Mouse (Mus musculus) olfactory bulb, adult 2 months (tissue): ENCODE measurements around the gene Sostdc1. TPM values are rescaled to one million over a fixed set of nuclear protein-coding genes. Genes with fewer than 3 reads are reported as not detected.

Source experiments
- H3K27ac ChIP-seq: fragments of 200-500 bp; 2 replicates; pipeline ENCODE4 v1.5.1; 2012; ENCODE audit warnings: low read depth, low read length; ENCODE audit not compliant: insufficient read depth
- H3K4me1 ChIP-seq: fragments of 200-500 bp; 2 replicates; pipeline ENCODE4 v1.6.1; 2012; ENCODE audit warnings: low read length; ENCODE audit not compliant: control insufficient read depth, insufficient read depth
- H3K4me3 ChIP-seq: fragments of 200-500 bp; 2 replicates; pipeline ENCODE4 v1.5.1; 2012; ENCODE audit warnings: mild to moderate bottlenecking, low read depth, low read length, moderate library complexity; ENCODE audit not compliant: insufficient read depth
- CTCF ChIP-seq: fragments of 200-500 bp; IDR thresholded peaks from 2 replicates; pipeline ENCODE4 v1.5.1; 2012; ENCODE audit warnings: low read depth, mild to moderate bottlenecking, low read length, moderate library complexity; ENCODE audit not compliant: insufficient read depth
- POLR2A ChIP-seq: fragments of 200-500 bp; IDR thresholded peaks from 2 replicates; pipeline ENCODE4 v1.6.1; 2012; ENCODE audit warnings: mild to moderate bottlenecking, low read depth, low read length, moderate library complexity; ENCODE audit not compliant: insufficient read depth
- WGBS: fragments of 180-500 bp; shearing (Covaris S2); methylation state at CpG from one replicate; pipeline ENCODE4 v1.1.7; 2018; 5-methylcytosine and 5-hydroxymethylcytosine counted together
- polyA plus RNA-seq: library from polyadenylated mRNA; stranded (reverse); fragments of >200 nt; gene quantifications from 2 replicates; pipeline ENCODE4 v1.2.4, GENCODE M21; 2012; ENCODE audit warnings: low replicate concordance; ENCODE audit not compliant: missing spikeins, insufficient read depth, insufficient read length

Gene Sostdc1
- polyA plus RNA-seq: not detected in 2 replicates

DNA sequence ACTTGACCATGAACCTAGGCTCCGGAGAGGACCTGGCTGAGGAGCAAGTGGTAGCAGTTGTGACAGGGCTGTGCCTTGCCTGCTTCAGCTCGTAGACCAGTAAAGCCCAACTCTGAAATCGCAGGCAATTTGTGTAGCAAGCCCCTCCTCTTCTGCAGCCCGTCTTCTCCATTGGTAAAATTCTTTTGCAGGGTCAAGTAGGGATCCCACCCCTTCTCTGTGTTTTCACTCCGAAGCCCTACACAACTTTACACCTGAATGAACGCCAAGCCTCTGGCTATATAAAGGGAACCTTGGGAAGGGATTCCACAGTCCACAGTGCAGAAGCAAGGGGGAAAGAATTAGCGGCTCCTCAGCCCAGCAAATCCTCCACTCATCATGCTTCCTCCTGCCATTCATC lies at the start of gene Sostdc1:
TSS of gene Sostdc1 (plus strand) at position 224 of the 400 bp plus-strand sequence.
- 19% methylated on average over 7 of the region's 7 CpGs for WGBS
- no peak within 1 kb of the TSS for H3K4me3 ChIP-seq
- TF ChIP-seq POLR2A: no peak
- TF ChIP-seq CTCF: no peak
- H3K4me1 ChIP-seq: peaks cover 5% of the 10 kb centered on the region
- no peak within 1 kb of the TSS for H3K27ac ChIP-seq

DNA sequence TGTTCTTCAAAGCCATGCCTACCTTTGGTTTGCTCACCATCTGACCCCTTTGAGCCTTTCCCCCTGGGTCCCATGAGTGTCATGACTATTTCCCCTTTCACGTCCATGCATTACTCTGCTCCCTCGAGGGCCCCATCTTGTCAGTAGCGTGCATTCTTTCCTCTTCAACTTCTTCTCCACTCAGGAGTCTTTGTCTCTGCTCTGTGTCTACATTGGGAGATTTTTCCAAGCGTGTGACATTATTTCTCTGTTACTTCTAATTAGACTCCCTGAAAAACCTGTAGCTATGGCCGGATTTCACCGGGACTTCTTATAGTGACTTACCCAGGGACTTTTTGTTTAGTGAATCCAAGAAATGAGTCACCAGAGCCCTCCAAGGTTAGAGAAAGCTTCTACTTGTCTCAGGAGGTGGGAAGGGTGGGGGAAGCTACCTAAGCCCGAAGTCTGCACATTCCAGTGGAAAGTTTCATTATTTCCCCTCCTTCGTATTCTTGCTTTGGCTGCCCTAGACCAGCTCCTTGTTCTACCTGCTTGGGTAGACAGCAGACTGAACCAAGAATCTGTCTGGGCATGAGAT lies 46.2 kb upstream of the Sostdc1 start:
- no peak overlapping the region for H3K4me3 ChIP-seq
- no peaks in the 10 kb centered on the region for H3K4me1 ChIP-seq
- H3K27ac ChIP-seq: no peak overlapping the region
- 89% methylated on average over 8 of the region's 8 CpGs for WGBS
- TF ChIP-seq POLR2A: no peak
- no peak for TF ChIP-seq CTCF

DNA sequence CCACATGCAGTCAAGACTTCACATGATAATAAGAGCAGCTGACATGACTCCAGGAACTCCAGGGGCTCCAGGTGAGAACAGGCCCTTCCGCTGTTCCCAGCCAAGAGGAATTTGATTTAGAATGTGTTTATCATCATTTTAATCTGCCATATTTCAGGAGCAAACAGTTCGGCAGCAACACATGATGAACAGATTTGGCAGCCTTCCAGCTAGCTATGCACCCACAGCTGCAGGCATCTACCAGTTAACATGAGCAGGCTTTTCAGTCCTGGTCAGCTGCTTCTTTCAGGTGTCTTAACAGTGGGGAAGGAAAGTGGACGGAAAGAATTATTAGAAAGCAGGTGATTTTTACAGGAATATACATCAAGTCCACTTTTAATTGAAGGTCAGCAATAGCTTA lies 39.1 kb upstream of the Sostdc1 start:
- WGBS: 74% methylated on average over 3 of the region's 3 CpGs
- Histone ChIP-seq H3K27ac (no peak overlapping the region), H3K4me1 (no peaks in the 10 kb centered on the region), H3K4me3 (no peak overlapping the region)
- TF ChIP-seq POLR2A: no peak
- TF ChIP-seq CTCF: no peak

DNA sequence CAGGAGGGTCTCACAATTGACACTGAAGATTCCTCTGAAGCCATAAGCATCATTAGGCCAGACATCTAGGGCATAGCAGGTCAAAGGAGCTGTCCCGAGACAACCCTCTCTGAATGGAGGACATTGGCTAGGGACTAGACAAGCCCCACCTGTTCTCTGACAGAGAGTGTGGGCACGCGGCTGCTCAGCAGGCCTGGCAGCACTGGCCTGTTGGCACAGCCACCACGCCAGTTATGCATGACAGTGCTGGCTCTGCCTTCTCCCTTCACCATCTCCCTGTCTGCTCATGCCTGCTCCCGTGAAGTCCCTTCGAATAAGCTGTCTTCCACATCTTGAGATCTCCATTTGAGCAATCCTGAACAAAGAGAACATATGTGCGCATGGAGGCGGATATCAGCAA lies 24.3 kb upstream of the Sostdc1 start:
- no peak for TF ChIP-seq CTCF
- TF ChIP-seq POLR2A: no peak
- 74% methylated on average over 8 of the region's 8 CpGs for WGBS
- Histone ChIP-seq H3K27ac (no peak overlapping the region), H3K4me1 (no peaks in the 10 kb centered on the region), H3K4me3 (no peak overlapping the region)

DNA sequence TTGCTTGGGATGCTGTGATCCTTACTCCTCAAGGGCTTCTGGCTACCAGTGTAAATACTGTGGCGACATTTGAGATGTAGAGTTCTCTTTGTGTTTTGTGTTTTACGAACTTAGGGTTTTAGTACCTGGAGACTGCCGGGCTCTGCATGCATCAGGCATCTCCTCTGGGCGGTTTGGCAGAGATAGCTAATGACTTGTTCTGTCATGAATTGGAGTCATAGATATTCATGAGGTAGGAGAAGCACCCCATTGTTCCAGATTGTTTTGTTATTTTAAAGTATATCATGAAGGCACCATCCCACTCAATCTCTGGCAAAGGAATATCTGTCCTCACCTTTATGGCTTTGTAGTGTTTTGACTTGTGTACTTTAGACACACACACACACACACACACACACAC lies 23.5 kb upstream of the Sostdc1 start:
- Histone ChIP-seq H3K27ac (no peak overlapping the region), H3K4me1 (no peaks in the 10 kb centered on the region), H3K4me3 (no peak overlapping the region)
- TF ChIP-seq POLR2A: no peak
- WGBS: 81% methylated on average over 4 of the region's 4 CpGs

DNA sequence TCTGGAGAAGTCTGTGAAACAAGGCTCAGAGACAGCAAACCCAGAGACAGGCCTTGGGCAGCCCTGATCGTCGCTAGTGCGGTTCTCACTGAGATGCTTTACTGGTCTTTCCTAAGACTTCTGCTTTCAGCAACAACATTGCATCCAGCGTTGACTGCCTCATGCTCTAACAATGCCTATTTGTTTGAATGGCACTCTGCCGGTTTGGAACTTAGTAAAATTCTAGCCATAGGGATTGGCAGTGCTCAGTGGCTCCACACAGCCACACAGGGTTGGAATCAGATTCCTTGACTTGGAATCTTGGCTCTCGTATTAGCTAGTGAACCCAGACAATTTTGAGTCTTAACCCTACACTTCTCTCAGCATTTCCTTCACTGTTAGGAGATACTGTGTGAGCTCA lies 22.6 kb upstream of the Sostdc1 start:
- H3K27ac ChIP-seq: no peak overlapping the region
- no peaks in the 10 kb centered on the region for H3K4me1 ChIP-seq
- TF ChIP-seq CTCF: no peak
- no peak for TF ChIP-seq POLR2A
- no peak overlapping the region for H3K4me3 ChIP-seq
- WGBS: 64% methylated on average over 6 of the region's 6 CpGs

DNA sequence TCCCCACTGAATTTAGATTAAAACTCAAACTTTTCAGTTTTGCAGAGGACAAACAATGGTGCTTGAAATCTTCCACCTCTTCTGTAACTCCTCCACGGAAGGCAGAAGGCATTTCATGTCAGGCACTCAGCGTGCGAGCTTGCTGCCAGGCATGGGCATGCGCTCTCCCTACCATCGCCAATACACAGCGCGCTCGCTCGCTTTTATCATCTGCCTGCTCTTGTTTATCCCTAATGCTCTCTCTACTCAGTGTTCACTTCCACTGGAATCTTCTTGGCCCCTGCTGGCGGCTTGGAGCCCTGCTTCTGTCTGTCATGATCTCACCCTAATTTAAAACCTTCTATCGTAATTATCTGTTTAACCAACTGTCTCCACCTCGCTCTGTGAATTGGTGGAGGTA lies 11.6 kb upstream of the Sostdc1 start:
- no peak overlapping the region for H3K4me3 ChIP-seq
- 57% methylated on average over 12 of the region's 12 CpGs for WGBS
- no peak overlapping the region for H3K27ac ChIP-seq

DNA sequence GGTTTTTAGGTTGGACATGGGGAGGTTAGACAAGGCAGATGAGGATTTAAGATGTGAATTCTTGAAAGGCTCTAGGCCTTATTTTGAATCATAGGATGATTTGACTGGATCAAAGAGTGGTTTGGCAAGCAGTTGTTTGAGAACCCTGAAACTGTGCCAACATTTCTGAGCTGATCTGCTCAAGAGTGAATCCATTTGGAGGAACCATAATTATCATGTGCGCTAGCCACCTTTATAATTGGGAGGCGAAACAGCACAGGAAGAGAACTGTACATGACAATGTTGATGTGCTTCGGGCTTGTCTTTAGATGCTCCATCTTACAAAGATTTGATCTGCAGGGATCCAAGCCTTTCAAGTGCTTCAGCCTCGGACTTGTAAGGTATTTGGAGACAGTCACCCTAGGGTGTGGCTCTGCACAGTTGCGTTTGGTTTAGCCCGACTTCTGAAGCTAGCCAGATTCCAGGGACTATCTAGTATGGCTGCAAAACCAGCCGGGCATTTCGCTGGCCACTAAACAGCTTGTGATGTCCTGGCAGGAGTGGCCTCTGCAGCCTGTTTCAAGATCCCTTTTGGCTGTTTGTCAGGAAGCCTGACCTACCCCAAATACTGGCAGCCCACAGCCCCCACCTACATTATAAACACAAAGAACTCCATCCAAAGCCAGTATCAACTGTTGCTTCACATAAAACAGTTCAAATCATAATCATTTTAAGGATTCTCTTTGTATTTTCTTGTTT lies 10.9 kb upstream of the Sostdc1 start:
- Histone ChIP-seq H3K4me3 (no peak overlapping the region), H3K4me1 (no peaks in the 10 kb centered on the region), H3K27ac (no peak overlapping the region)
- 77% methylated on average over 8 of the region's 8 CpGs for WGBS
- TF ChIP-seq POLR2A (no peak), CTCF (no peak)

More for the DNA sequence above, 11.6 kb upstream of the Sostdc1 start:
- TF ChIP-seq POLR2A: no peak
- no peak for TF ChIP-seq CTCF
- no peaks in the 10 kb centered on the region for H3K4me1 ChIP-seq

DNA sequence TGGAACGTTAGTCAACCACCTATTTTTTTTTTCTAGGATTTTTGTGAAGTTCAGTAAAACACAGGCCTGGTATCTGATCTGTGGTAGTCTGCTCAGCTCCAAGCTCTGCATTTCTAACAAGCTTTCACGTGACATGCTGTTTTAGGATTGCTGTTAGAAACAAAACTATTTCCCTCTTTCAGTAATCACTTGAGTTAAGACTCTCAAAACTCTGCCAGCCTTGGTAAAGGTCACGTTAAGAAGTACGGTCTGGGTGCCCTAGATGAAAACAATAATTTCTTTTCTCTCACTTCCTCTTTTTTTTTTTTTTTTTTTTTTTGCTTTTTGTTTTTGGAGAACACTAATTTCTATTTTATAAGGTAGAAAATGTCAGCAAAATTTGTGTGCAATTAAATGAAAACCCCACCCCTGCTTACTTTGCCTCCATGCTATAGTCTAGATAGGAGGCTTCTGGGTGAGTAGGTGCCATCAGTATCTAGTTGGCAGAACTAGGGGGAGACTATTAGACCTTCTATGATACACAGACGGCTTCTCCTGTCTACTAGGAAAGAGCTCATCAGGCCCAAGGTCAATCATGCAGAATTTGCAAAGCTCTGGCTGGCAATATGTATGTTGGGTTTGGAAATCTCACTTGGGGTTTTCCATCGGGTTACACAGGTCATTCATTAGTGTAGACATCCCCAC lies 5.1 kb upstream of the Sostdc1 start:
- no peak overlapping the region for H3K4me3 ChIP-seq
- WGBS: 84% methylated on average over 6 of the region's 6 CpGs
- H3K27ac ChIP-seq: no peak overlapping the region
- H3K4me1 ChIP-seq: no peaks in the 10 kb centered on the region
- TF ChIP-seq CTCF (no peak), POLR2A (no peak)
